Mouse (Mus musculus) lung, postnatal 0 days (tissue): ENCODE data around the gene Mettl7a2.

Experiments
- CTCF ChIP-seq: IDR thresholded peaks from 2 replicates; pipeline ENCODE4 v1.5.1; 2016; ENCODE audit warnings: antibody characterized with exemption, mild to moderate bottlenecking
- EP300 ChIP-seq: IDR thresholded peaks from 2 replicates; pipeline ENCODE4 v1.6.1; 2016; ENCODE audit warnings: antibody characterized with exemption, mild to moderate bottlenecking, control low read depth

GRCm38 (mm10) chr15:100324021-100324591 lies 28.9 kb upstream of the Mettl7a2 start:
- TF ChIP-seq CTCF = no peak
- no peak for TF ChIP-seq EP300
